Mouse (Mus musculus): ENCODE data around the gene Rnf111. TPM values are rescaled to one million over a fixed set of nuclear protein-coding genes. Genes with fewer than 3 reads are reported as not detected.
"Not testable (repeated sequence)": the region's sequence is repeated elsewhere in the genome, so short reads cannot be mapped to it uniquely, and the experiment has no call there.

The Rnf111 gene
- polyA plus RNA-seq (2014; fragmentation: Nextera tagmentation; extraction: Ambion mirVana): 31.7 and 34.7 TPM in 2 replicates

DNA sequence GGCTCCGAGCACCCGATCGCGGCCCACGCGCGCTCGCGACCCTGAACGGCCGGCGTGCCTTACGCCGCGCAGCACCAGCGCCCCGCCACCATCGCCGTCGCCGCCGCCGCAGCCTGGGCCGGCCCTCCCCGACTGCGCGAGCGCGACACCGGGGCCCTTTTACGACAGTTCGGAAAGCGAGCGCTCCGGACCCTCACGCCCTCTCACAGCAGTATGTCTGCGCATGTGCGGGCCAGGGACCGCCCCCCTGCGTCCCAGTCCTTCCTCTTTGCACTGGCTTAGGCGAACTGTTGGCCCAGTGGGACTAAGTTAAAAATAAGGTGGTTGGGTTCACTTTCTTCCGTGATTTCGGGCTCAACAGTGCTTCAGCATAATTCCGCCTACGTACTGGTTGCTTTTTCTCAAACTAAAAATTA is at the start of gene Rnf111:
Rnf111 (minus strand) TSS at position 100 of the 416 bp plus-strand sequence.
- DNase-seq (ENCODE audit: low spot score) (peak; percentile 97), ATAC-seq (ENCODE audit: insufficient number of reproducible peaks, low FRiP score, low TSS enrichment, low read depth) (peak; percentile 93)
- H3K9ac ChIP-seq (ENCODE audit: low read length): peak within 1 kb of the TSS; percentile 98
- H3K4me3 ChIP-seq (ENCODE audit: low read depth, low read length): peak within 1 kb of the TSS; percentile 95
- H3K36me3 ChIP-seq (ENCODE audit: control insufficient read depth, insufficient read depth, low read length): no peaks in the 10 kb centered on the region
- WGBS: 0% methylated on average over 37 of the region's 45 CpGs
- H3K4me2 ChIP-seq (ENCODE audit: low read depth, severe bottlenecking): peak within 1 kb of the TSS; percentile 56
- H3K4me1 ChIP-seq (ENCODE audit: control insufficient read depth, insufficient read depth, low read length): no peaks in the 10 kb centered on the region; the same call in 1 of the 2 replicates
- no peaks in the 10 kb centered on the region for H3K27me3 ChIP-seq (ENCODE audit: control insufficient read depth, insufficient read depth, low read length)
- H3K9me3 ChIP-seq (ENCODE audit: control insufficient read depth, low read length): no peaks in the 10 kb centered on the region
- H3K27ac ChIP-seq (replicated peaks; ENCODE audit: low read depth, low read length): peak within 1 kb of the TSS; percentile 98

DNA sequence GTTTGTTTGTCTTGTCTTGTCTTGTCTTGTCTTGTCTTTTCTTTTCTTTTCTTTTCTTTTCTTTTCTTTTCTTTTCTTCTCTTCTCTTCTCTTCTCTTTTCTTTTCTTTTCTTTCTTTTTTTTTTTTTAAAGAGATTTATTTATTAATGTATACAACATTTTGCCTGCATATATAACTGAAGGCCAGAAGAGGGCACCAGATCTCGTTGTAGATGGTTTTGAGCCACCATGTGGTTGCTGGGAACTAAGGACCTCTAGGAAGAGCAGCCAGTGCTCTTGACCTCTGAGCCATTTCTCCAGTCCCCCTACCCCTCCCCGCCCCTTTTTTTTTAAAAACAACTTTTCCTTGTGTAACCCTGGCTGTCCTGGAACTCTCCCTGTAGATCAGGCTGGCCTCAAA is 48.7 kb upstream of the Rnf111 start:
- H3K9me3 ChIP-seq (ENCODE audit: control insufficient read depth, low read length); H3K36me3 ChIP-seq (ENCODE audit: control insufficient read depth, insufficient read depth, low read length); H3K27me3 ChIP-seq (ENCODE audit: control insufficient read depth, insufficient read depth, low read length); DNase-seq (ENCODE audit: low spot score); H3K4me2 ChIP-seq (ENCODE audit: low read depth, severe bottlenecking); H3K27ac ChIP-seq (replicated peaks; ENCODE audit: low read depth, low read length); ATAC-seq (ENCODE audit: insufficient number of reproducible peaks, low FRiP score, low TSS enrichment, low read depth); H3K4me3 ChIP-seq (ENCODE audit: low read depth, low read length); H3K9ac ChIP-seq (ENCODE audit: low read length); H3K4me1 ChIP-seq (ENCODE audit: control insufficient read depth, insufficient read depth, low read length): not testable (repeated sequence)
- 90% methylated on average over 2 of the region's 2 CpGs for WGBS

DNA sequence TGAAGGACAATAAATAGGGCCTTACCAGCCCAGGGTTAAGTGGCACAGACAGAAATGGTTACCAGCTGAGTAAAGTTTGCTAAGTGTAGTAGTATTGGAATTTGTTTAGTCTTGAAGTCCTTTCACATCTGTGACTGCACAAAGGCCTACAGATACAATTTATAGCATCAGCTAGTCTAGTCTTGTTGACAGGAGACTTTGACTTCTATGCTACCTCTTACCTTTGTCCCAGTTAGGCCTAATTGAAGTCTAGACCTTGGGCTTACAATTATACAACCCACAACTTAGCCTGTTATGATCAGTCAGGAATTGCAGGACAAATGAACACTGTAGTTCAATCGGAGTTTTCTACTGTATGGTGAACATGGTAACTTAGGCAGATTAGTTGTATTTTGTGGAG is 48.0 kb upstream of the Rnf111 start:
- Histone ChIP-seq H3K27me3 (ENCODE audit: control insufficient read depth, insufficient read depth, low read length) (no peaks in the 10 kb centered on the region), H3K36me3 (ENCODE audit: control insufficient read depth, insufficient read depth, low read length) (peaks cover 8% of the 10 kb centered on the region), H3K4me2 (ENCODE audit: low read depth, severe bottlenecking) (no peak overlapping the region), H3K9me3 (ENCODE audit: control insufficient read depth, low read length) (no peaks in the 10 kb centered on the region; the same call in 1 of the 2 replicates), H3K27ac (replicated peaks; ENCODE audit: low read depth, low read length) (no peak overlapping the region), H3K4me3 (ENCODE audit: low read depth, low read length) (no peak overlapping the region), H3K4me1 (ENCODE audit: control insufficient read depth, insufficient read depth, low read length) (no peaks in the 10 kb centered on the region), H3K9ac (ENCODE audit: low read length) (no peak overlapping the region)
- 98% methylated on average over 1 of the region's 1 CpGs for WGBS
- no peak for DNase-seq (ENCODE audit: low spot score)
- no peak for ATAC-seq (ENCODE audit: insufficient number of reproducible peaks, low FRiP score, low TSS enrichment, low read depth)

DNA sequence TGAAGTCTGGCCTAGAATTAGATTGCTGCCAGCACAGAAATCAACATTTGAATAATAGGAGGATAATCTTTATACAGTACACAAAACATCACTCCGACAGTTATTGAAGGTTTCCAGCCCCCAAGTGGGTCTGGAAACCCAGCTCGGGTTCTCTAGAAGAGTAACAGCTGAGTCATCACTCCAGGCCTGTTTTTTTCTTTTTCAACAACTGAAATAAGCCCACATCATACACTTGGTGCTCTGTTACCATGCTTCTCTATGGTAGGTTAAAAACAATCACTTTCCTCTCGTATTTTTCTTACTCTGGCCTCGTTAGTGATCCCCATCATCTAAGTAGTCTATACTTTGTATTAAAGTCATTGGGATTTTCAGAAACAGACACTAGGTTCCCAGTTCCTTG is 44.8 kb upstream of the Rnf111 start:
- ATAC-seq (ENCODE audit: insufficient number of reproducible peaks, low FRiP score, low TSS enrichment, low read depth) (no peak), DNase-seq (ENCODE audit: low spot score) (no peak)
- no peak overlapping the region for H3K27ac ChIP-seq (replicated peaks; ENCODE audit: low read depth, low read length)
- H3K9ac ChIP-seq (ENCODE audit: low read length): no peak overlapping the region
- H3K36me3 ChIP-seq (ENCODE audit: control insufficient read depth, insufficient read depth, low read length): peaks cover 6% of the 10 kb centered on the region
- no peaks in the 10 kb centered on the region for H3K4me1 ChIP-seq (ENCODE audit: control insufficient read depth, insufficient read depth, low read length)
- no peaks in the 10 kb centered on the region; the same call in 1 of the 2 replicates for H3K9me3 ChIP-seq (ENCODE audit: control insufficient read depth, low read length)
- H3K4me3 ChIP-seq (ENCODE audit: low read depth, low read length): no peak overlapping the region
- H3K27me3 ChIP-seq (ENCODE audit: control insufficient read depth, insufficient read depth, low read length): no peaks in the 10 kb centered on the region
- H3K4me2 ChIP-seq (ENCODE audit: low read depth, severe bottlenecking): no peak overlapping the region
- WGBS: 88% methylated on average over 4 of the region's 4 CpGs

DNA sequence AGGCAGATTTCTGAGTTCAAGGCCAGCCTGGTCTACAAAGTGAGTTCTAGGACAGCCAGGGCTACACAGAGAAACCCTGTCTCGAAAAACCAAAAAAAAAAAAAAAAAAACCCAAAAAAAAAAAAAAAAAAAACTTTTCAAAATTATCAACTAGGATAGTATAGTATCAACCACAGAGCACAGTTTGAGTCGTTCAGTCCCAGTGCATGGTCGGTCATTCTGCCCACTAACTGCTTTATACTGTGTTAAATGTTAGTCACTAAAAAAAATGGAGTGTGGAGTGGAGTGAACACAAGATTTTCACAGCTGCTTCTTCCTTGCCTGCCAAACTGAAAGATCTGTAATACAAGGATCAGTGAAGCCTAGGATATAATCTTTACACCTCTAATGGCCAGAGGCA is 43.1 kb upstream of the Rnf111 start:
- not testable (repeated sequence) for H3K9ac ChIP-seq (ENCODE audit: low read length); H3K4me3 ChIP-seq (ENCODE audit: low read depth, low read length); DNase-seq (ENCODE audit: low spot score); H3K9me3 ChIP-seq (ENCODE audit: control insufficient read depth, low read length); H3K36me3 ChIP-seq (ENCODE audit: control insufficient read depth, insufficient read depth, low read length); H3K4me1 ChIP-seq (ENCODE audit: control insufficient read depth, insufficient read depth, low read length); H3K27ac ChIP-seq (replicated peaks; ENCODE audit: low read depth, low read length); H3K27me3 ChIP-seq (ENCODE audit: control insufficient read depth, insufficient read depth, low read length); ATAC-seq (ENCODE audit: insufficient number of reproducible peaks, low FRiP score, low TSS enrichment, low read depth); H3K4me2 ChIP-seq (ENCODE audit: low read depth, severe bottlenecking)
- 82% methylated on average over 3 of the region's 3 CpGs for WGBS

DNA sequence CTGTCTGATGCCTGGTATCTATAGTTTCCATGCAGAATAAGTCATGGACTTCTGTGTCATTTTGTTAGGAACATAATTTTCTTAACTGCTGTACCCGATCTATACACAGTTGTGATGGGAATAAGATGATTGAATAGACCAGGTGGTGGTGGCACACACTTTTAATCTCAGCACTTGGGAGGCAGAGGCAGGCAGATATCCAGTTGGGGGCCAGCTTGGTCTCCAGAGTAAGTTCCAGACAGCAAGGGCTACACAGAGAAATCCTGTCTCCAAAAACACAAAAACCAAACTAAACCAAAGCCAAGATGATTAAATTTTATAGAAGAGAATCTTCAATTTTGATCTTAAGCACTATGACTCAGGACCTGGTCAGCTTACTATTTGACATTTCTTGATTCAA is 41.3 kb upstream of the Rnf111 start:
- 65% methylated on average over 1 of the region's 1 CpGs for WGBS
- no peaks in the 10 kb centered on the region for H3K4me1 ChIP-seq (ENCODE audit: control insufficient read depth, insufficient read depth, low read length)
- H3K4me2 ChIP-seq (ENCODE audit: low read depth, severe bottlenecking): no peak overlapping the region
- no peaks in the 10 kb centered on the region for H3K36me3 ChIP-seq (ENCODE audit: control insufficient read depth, insufficient read depth, low read length)
- no peaks in the 10 kb centered on the region for H3K27me3 ChIP-seq (ENCODE audit: control insufficient read depth, insufficient read depth, low read length)
- H3K27ac ChIP-seq (replicated peaks; ENCODE audit: low read depth, low read length): no peak overlapping the region
- no peak overlapping the region for H3K4me3 ChIP-seq (ENCODE audit: low read depth, low read length)
- H3K9me3 ChIP-seq (ENCODE audit: control insufficient read depth, low read length): no peaks in the 10 kb centered on the region
- no peak for ATAC-seq (ENCODE audit: insufficient number of reproducible peaks, low FRiP score, low TSS enrichment, low read depth)
- H3K9ac ChIP-seq (ENCODE audit: low read length): no peak overlapping the region
- DNase-seq (ENCODE audit: low spot score): no peak

DNA sequence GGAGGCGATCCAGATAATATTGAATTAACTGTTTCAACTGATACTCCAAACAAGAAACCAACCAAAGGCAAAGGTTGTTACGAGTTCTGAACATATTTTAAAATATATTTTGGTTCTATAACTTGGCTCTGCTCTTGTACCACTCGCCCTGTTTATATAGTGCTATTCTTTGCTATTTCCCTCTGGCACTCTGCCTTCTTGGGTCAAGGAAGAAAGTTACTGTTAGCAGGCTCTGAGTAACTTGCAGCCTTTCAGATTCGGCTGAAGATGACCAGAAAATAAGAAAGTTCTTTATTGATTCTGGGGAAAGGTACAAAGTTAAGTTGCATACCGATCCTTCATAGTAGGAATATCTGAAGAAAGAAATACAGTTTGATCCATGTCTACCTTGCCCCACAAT is 40.5 kb upstream of the Rnf111 start:
- no peaks in the 10 kb centered on the region for H3K9me3 ChIP-seq (ENCODE audit: control insufficient read depth, low read length)
- no peak overlapping the region for H3K27ac ChIP-seq (replicated peaks; ENCODE audit: low read depth, low read length)
- H3K27me3 ChIP-seq (ENCODE audit: control insufficient read depth, insufficient read depth, low read length): no peaks in the 10 kb centered on the region
- no peak for ATAC-seq (ENCODE audit: insufficient number of reproducible peaks, low FRiP score, low TSS enrichment, low read depth)
- no peak for DNase-seq (ENCODE audit: low spot score)
- peak overlapping the region; percentile 56; the same call in 1 of the 2 replicates for H3K4me2 ChIP-seq (ENCODE audit: low read depth, severe bottlenecking)
- no peak overlapping the region for H3K9ac ChIP-seq (ENCODE audit: low read length)
- no peak overlapping the region for H3K4me3 ChIP-seq (ENCODE audit: low read depth, low read length)
- no peaks in the 10 kb centered on the region for H3K36me3 ChIP-seq (ENCODE audit: control insufficient read depth, insufficient read depth, low read length)
- WGBS: 77% methylated on average over 5 of the region's 5 CpGs
- H3K4me1 ChIP-seq (ENCODE audit: control insufficient read depth, insufficient read depth, low read length): no peaks in the 10 kb centered on the region

DNA sequence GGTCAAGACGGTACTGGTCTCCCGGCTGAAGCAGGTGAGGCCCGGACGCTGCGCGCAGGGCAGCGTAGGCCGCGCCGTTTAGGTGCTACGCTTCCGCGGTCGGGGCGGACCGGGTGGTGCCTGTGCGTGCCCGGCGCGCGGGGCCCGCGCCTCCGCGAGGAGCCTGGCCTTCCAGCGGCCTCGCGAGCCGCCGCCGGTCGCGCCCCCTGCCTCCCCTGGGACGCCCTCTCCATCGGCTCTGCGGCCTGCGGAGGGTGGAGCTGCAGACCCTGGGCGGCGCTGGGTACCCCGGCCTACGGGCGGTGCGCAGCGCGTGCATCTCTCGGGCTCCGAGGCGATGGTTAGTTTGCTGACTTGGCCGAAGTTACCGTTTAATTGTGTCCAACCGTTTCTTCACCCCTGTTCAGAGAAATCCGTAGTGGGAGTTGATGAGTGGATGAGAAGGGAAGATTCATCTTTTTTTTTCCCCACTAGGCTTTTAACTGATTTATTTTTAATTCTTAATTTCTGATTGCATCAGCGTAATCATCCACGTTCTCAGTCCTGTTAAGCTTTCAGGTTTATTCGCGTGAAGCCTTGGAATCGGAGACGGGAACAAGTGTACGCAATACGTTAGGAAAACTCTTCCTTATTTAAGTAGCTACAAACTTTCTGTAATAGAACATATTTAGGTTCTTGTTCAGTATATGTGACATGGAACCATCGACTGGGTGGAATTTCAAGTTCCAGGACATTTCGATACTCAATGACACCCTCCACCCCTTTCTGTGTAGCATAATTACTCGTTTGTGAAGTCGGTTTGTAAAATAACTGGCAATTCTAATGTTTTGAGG is 39.7 kb upstream of the Rnf111 start:
- H3K9ac ChIP-seq (ENCODE audit: low read length): peak overlapping the region; percentile 96
- H3K9me3 ChIP-seq (ENCODE audit: control insufficient read depth, low read length): no peaks in the 10 kb centered on the region
- H3K4me1 ChIP-seq (ENCODE audit: control insufficient read depth, insufficient read depth, low read length): no peaks in the 10 kb centered on the region
- WGBS: 2% methylated on average over 54 of the region's 64 CpGs
- H3K36me3 ChIP-seq (ENCODE audit: control insufficient read depth, insufficient read depth, low read length): no peaks in the 10 kb centered on the region
- H3K4me2 ChIP-seq (ENCODE audit: low read depth, severe bottlenecking): peak overlapping the region; percentile 56
- H3K27me3 ChIP-seq (ENCODE audit: control insufficient read depth, insufficient read depth, low read length): no peaks in the 10 kb centered on the region
- DNase-seq (ENCODE audit: low spot score) (peak; percentile 74), ATAC-seq (ENCODE audit: insufficient number of reproducible peaks, low FRiP score, low TSS enrichment, low read depth) (peak; percentile 71)
- peak overlapping the region; percentile 97 for H3K27ac ChIP-seq (replicated peaks; ENCODE audit: low read depth, low read length)
- H3K4me3 ChIP-seq (ENCODE audit: low read depth, low read length): peak overlapping the region; percentile 87
